Mouse (Mus musculus): Measurements from ENCODE around the gene Prkaa1. TPM values are rescaled to one million over a fixed set of nuclear protein-coding genes. Genes with fewer than 3 reads are reported as not detected.

The Prkaa1 gene
- polyA plus RNA-seq, 1 experiment from 2014 or later: 19.9 TPM

- no peak for TF ChIP-seq CTCF (IDR thresholded peaks at IDR 0.05; ENCODE audit: low read depth)
- H3K4me2 ChIP-seq (ENCODE audit: low read length): peak overlapping the region; percentile 74; the same call in 1 of the 2 replicates
- no peak overlapping the region for H3K27ac ChIP-seq
- WGBS: 65% methylated on average over 5 of the region's 5 CpGs
- H3K36me3 ChIP-seq (ENCODE audit: insufficient read depth, low read length): no peaks in the 10 kb centered on the region
- DNase-seq (ENCODE audit: low spot score): no peak
- peaks cover 13% of the 10 kb centered on the region for H3K4me1 ChIP-seq (replicated peaks; ENCODE audit: insufficient read depth, low read length)
- H3K4me3 ChIP-seq (replicated peaks; ENCODE audit: low read depth, low read length): 0 out of 2 replicates have a peak overlapping the region, but pooled peaks have one; percentile 99
- no peaks in the 10 kb centered on the region for H3K27me3 ChIP-seq (ENCODE audit: insufficient read depth, low read length)
- no peaks in the 10 kb centered on the region for H3K9me3 ChIP-seq (replicated peaks; ENCODE audit: low read length)
- no peak for ATAC-seq (replicated peaks; ENCODE audit: low FRiP score, low read depth)
- no peak overlapping the region for H3K9ac ChIP-seq (ENCODE audit: low read depth, low read length)
Observed at GRCm38 (mm10) chr15:5142714-5143113, 947 bp upstream of the Prkaa1 start.

DNA sequence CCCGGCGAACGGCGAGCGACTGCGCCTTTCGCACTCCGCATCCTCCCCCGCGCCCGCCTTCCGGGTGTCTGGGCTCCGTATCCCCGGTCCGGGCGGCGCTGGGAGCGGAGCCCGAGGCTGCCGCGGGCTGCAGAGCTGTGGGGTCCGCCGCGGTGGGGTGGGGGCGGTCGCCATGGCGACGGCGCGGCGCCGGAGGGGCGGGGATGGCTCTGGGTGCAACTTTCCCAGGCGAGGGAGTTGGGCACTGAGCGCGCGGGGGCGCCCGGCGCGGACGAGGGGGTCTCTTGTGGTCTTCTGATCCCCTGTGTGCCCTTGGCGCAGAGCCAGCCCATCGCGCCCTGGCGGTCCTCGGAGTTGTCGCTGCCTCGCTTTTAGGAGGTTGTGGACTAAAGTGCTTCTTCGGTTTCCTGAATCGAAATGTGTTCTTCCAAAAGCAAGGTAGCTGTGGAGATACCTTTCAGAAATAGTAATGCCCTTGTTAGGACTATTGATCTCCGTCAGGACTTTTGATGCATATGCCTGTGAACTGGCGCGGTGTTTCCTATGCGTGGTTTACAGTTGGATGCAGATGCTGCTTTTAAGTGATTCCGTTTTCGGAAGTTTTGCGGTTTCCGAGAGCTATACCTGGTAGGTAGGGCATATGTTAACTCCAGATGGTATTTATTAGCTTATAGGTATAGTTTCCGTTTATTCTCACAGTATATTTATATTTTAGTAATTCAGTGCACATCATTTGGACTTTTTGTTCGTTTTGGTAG is 539 bp downstream of the Prkaa1 start:
- Histone ChIP-seq H3K4me3 (replicated peaks; ENCODE audit: low read depth, low read length) (peak overlapping the region; percentile 99), H3K27me3 (ENCODE audit: insufficient read depth, low read length) (no peaks in the 10 kb centered on the region), H3K36me3 (ENCODE audit: insufficient read depth, low read length) (no peaks in the 10 kb centered on the region), H3K4me1 (replicated peaks; ENCODE audit: insufficient read depth, low read length) (peaks cover 13% of the 10 kb centered on the region), H3K4me2 (ENCODE audit: low read length) (peak overlapping the region; percentile 74), H3K27ac (peak overlapping the region; percentile 93), H3K9ac (ENCODE audit: low read depth, low read length) (peak overlapping the region; percentile 88), H3K9me3 (replicated peaks; ENCODE audit: low read length) (no peaks in the 10 kb centered on the region)
- ATAC-seq (replicated peaks; ENCODE audit: low FRiP score, low read depth) (peak; percentile 87), DNase-seq (ENCODE audit: low spot score) (peak; percentile 67)
- 2% methylated on average over 48 of the region's 61 CpGs for WGBS
- TF ChIP-seq CTCF (IDR thresholded peaks at IDR 0.05; ENCODE audit: low read depth): peak; percentile 24; the same call in 1 of the 2 replicates

DNA sequence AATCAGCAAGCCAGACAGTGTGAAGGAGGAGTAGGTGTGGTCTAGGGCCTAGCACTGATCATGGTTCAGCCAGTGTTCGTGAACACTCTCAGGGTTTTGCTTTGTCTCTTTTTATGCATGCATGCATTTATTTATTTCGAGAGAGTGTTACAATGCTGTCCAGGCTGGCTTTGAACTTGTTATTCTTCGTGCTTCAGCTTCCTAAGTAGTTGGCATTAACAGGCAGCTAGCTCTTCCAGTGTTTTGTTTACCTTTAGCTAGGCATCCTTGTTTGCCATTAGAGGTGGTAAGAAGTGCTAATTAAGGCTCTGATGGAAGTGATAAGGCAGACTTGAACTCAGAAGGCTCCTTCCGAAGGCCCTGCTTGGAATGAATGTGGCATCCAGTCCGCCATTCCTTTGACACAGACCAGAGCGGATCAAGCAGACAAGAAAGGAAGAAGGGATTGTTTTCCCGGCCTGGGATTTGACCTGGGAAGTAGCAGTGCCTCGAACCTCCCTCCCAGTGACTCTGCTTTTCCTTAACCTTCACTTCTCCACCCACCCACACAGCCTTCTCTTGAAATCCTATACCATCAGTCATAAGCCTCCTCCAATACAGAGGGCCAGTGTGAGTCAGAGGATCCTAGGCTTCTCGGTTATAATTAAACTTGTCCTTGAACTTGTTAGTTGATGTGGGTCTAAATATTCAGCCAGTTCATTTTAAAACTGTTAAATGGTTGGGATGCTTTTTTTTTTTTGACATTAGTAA is 1.7 kb downstream of the Prkaa1 start:
- 24% methylated on average over 9 of the region's 9 CpGs for WGBS
- Histone ChIP-seq H3K27ac (0 out of 2 replicates have a peak overlapping the region, but pooled peaks have one; percentile 19), H3K9me3 (replicated peaks; ENCODE audit: low read length) (no peaks in the 10 kb centered on the region), H3K27me3 (ENCODE audit: insufficient read depth, low read length) (no peaks in the 10 kb centered on the region), H3K9ac (ENCODE audit: low read depth, low read length) (0 out of 2 replicates have a peak overlapping the region, but pooled peaks have one; percentile 28), H3K36me3 (ENCODE audit: insufficient read depth, low read length) (no peaks in the 10 kb centered on the region), H3K4me2 (ENCODE audit: low read length) (peak overlapping the region; percentile 74), H3K4me1 (replicated peaks; ENCODE audit: insufficient read depth, low read length) (peaks cover 13% of the 10 kb centered on the region), H3K4me3 (replicated peaks; ENCODE audit: low read depth, low read length) (peak overlapping the region; percentile 99; the same call in 1 of the 2 replicates)
- no peak for DNase-seq (ENCODE audit: low spot score)
- no peak for ATAC-seq (replicated peaks; ENCODE audit: low FRiP score, low read depth)
- TF ChIP-seq CTCF (IDR thresholded peaks at IDR 0.05; ENCODE audit: low read depth): no peak

DNA sequence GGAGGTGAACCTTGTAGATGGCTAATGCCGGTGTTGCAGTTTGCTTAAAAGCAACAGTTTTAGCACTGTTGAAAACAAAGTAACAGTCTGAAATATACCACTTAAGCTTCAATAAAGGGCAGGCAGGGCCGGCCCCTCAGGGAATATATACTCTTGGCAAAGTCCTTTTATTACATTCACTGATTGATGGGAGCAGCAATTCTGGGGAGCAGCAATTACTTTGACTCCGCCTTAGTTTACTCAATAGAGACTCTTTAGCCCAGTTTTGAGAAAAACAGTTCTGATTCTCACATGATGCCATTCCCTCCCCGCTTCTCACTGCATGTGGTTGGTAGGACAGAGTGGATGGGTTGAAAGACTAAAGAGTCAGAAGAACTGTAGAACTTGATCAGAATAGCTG is 5.5 kb downstream of the Prkaa1 start:
- DNase-seq (ENCODE audit: low spot score) (no peak), ATAC-seq (replicated peaks; ENCODE audit: low FRiP score, low read depth) (no peak)
- no peak for TF ChIP-seq CTCF (IDR thresholded peaks at IDR 0.05; ENCODE audit: low read depth)
- WGBS: 48% methylated on average over 4 of the region's 4 CpGs
- no peak overlapping the region for H3K9ac ChIP-seq (ENCODE audit: low read depth, low read length)
- no peaks in the 10 kb centered on the region for H3K27me3 ChIP-seq (ENCODE audit: insufficient read depth, low read length)
- no peak overlapping the region for H3K4me3 ChIP-seq (replicated peaks; ENCODE audit: low read depth, low read length)
- H3K36me3 ChIP-seq (ENCODE audit: insufficient read depth, low read length): no peaks in the 10 kb centered on the region
- H3K27ac ChIP-seq: 0 out of 2 replicates have a peak overlapping the region, but pooled peaks have one; percentile 8
- H3K4me2 ChIP-seq (ENCODE audit: low read length): no peak overlapping the region
- no peaks in the 10 kb centered on the region for H3K9me3 ChIP-seq (replicated peaks; ENCODE audit: low read length)
- peaks cover 13% of the 10 kb centered on the region for H3K4me1 ChIP-seq (replicated peaks; ENCODE audit: insufficient read depth, low read length)

- Histone ChIP-seq H3K9me3 (replicated peaks; ENCODE audit: low read length) (no peaks in the 10 kb centered on the region), H3K36me3 (ENCODE audit: insufficient read depth, low read length) (no peaks in the 10 kb centered on the region), H3K4me2 (ENCODE audit: low read length) (no peak overlapping the region), H3K27me3 (ENCODE audit: insufficient read depth, low read length) (no peaks in the 10 kb centered on the region), H3K4me3 (replicated peaks; ENCODE audit: low read depth, low read length) (no peak overlapping the region), H3K27ac (no peak overlapping the region), H3K9ac (ENCODE audit: low read depth, low read length) (no peak overlapping the region), H3K4me1 (replicated peaks; ENCODE audit: insufficient read depth, low read length) (peaks cover 3% of the 10 kb centered on the region; the same call in 1 of the 2 replicates)
- WGBS: 85% methylated on average over 6 of the region's 6 CpGs
- no peak for ATAC-seq (replicated peaks; ENCODE audit: low FRiP score, low read depth)
- no peak for TF ChIP-seq CTCF (IDR thresholded peaks at IDR 0.05; ENCODE audit: low read depth)
- no peak for DNase-seq (ENCODE audit: low spot score)
Observed at GRCm38 (mm10) chr15:5152171-5152570, 8.5 kb downstream of the Prkaa1 start.

DNA sequence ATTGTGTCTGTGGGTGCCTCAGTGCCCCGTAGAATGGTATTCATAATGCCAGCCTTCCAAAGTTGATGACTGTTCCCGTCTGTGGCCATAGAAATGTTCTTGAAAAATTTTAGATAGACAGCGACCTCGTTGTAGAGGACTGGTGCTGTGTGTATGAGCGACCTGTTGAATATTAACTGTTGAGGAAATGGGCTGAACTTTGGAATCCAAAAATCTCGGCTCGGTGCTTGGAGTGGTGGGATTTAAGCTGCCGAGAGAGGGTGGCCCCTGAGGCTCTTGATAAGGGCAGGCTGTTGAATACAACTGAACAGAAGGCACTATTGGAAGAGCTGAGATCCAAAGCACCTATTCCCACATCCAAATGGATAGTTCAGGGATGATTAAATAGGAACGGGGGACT is 11.0 kb downstream of the Prkaa1 start:
- DNase-seq (ENCODE audit: low spot score) (no peak), ATAC-seq (replicated peaks; ENCODE audit: low FRiP score, low read depth) (no peak)
- no peak overlapping the region for H3K4me2 ChIP-seq (ENCODE audit: low read length)
- H3K36me3 ChIP-seq (ENCODE audit: insufficient read depth, low read length): no peaks in the 10 kb centered on the region
- 66% methylated on average over 9 of the region's 9 CpGs for WGBS
- H3K9me3 ChIP-seq (replicated peaks; ENCODE audit: low read length): no peaks in the 10 kb centered on the region
- no peak overlapping the region for H3K4me3 ChIP-seq (replicated peaks; ENCODE audit: low read depth, low read length)
- H3K9ac ChIP-seq (ENCODE audit: low read depth, low read length): no peak overlapping the region
- no peaks in the 10 kb centered on the region for H3K27me3 ChIP-seq (ENCODE audit: insufficient read depth, low read length)
- H3K27ac ChIP-seq: no peak overlapping the region
- H3K4me1 ChIP-seq (replicated peaks; ENCODE audit: insufficient read depth, low read length): peaks cover 3% of the 10 kb centered on the region; the same call in 1 of the 2 replicates
- no peak for TF ChIP-seq CTCF (IDR thresholded peaks at IDR 0.05; ENCODE audit: low read depth)

Data from kidney, postnatal 0 days (tissue).